Mouse (Mus musculus): ENCODE data around the gene CN725425. TPM values are rescaled to one million over a fixed set of nuclear protein-coding genes. Genes with fewer than 3 reads are reported as not detected.

The CN725425 gene
- polyA plus RNA-seq, 1 experiment from 2014 or later = not detected

- no peak for ATAC-seq
- Histone ChIP-seq H3K9ac (ENCODE audit: low read depth, low read length) (no peak overlapping the region), H3K27me3 (replicated peaks; ENCODE audit: control insufficient read depth, insufficient read depth, low read length) (no peaks in the 10 kb centered on the region), H3K4me1 (ENCODE audit: control insufficient read depth, insufficient read depth, low read length) (no peaks in the 10 kb centered on the region), H3K9me3 (ENCODE audit: control insufficient read depth, low read length) (no peaks in the 10 kb centered on the region), H3K4me2 (ENCODE audit: low read depth, low read length) (no peak overlapping the region), H3K27ac (ENCODE audit: low read length) (no peak overlapping the region), H3K36me3 (ENCODE audit: control insufficient read depth, insufficient read depth, low read length) (no peaks in the 10 kb centered on the region), H3K4me3 (ENCODE audit: low read length) (no peak overlapping the region)
- 84% methylated on average over 11 of the region's 11 CpGs for whole genome bisulfite sequencing
Observed at GRCm38 (mm10) chr15:91299319-91299835, 100.1 kb downstream of the CN725425 start.

- H3K27me3 ChIP-seq (replicated peaks; ENCODE audit: control insufficient read depth, insufficient read depth, low read length) = no peaks in the 10 kb centered on the region
- WGBS = 8% methylated on average over 3 of the region's 3 CpGs
- no peak overlapping the region for H3K9ac ChIP-seq (ENCODE audit: low read depth, low read length)
- peak; percentile 63; the same call in 1 of the 2 replicates for ATAC-seq
- no peak overlapping the region for H3K4me3 ChIP-seq (ENCODE audit: low read length)
- no peaks in the 10 kb centered on the region for H3K36me3 ChIP-seq (ENCODE audit: control insufficient read depth, insufficient read depth, low read length)
- no peaks in the 10 kb centered on the region for H3K9me3 ChIP-seq (ENCODE audit: control insufficient read depth, low read length)
- no peak overlapping the region for H3K27ac ChIP-seq (ENCODE audit: low read length)
- H3K4me1 ChIP-seq (ENCODE audit: control insufficient read depth, insufficient read depth, low read length) = no peaks in the 10 kb centered on the region
- H3K4me2 ChIP-seq (ENCODE audit: low read depth, low read length) = no peak overlapping the region
Observed at GRCm38 (mm10) chr15:91301366-91301765, 102.1 kb downstream of the CN725425 start.

GRCm38 (mm10) chr15:91304296-91304852 lies 105.1 kb downstream of the CN725425 start:
- ATAC-seq = peak; percentile 50; the same call in 1 of the 2 replicates
- 53% methylated on average over 7 of the region's 7 CpGs for WGBS

More at GRCm38 (mm10) chr15:91304296-91304852, 105.1 kb downstream of the CN725425 start:
- H3K4me2 ChIP-seq (ENCODE audit: low read depth, low read length) = no peak overlapping the region
- H3K36me3 ChIP-seq (ENCODE audit: control insufficient read depth, insufficient read depth, low read length) = no peaks in the 10 kb centered on the region
- no peak overlapping the region for H3K27ac ChIP-seq (ENCODE audit: low read length)
- H3K27me3 ChIP-seq (replicated peaks; ENCODE audit: control insufficient read depth, insufficient read depth, low read length) = no peaks in the 10 kb centered on the region
- no peaks in the 10 kb centered on the region for H3K4me1 ChIP-seq (ENCODE audit: control insufficient read depth, insufficient read depth, low read length)
- no peak overlapping the region for H3K4me3 ChIP-seq (ENCODE audit: low read length)
- no peaks in the 10 kb centered on the region for H3K9me3 ChIP-seq (ENCODE audit: control insufficient read depth, low read length)
- no peak overlapping the region for H3K9ac ChIP-seq (ENCODE audit: low read depth, low read length)

Other genes starting within 250 kb of the CN725425 start
- 10.6 and 11.2 TPM in 2 replicates for gene Kif21a, start 149.5 kb upstream of the CN725425 start, polyA plus RNA-seq (2015; fragmentation: Nextera tagmentation; extraction: Ambion mirVana)
- 1.2 and 1.3 TPM in 2 replicates for gene Abcd2, start 7.7 kb upstream of the CN725425 start, polyA plus RNA-seq (2015; fragmentation: Nextera tagmentation; extraction: Ambion mirVana)

All from intestine, embryonic 16.5 days (tissue).